Mouse (Mus musculus): ENCODE results near the gene Adgrg5.

GRCm38 (mm10) chr8:94880742-94881141, 42.8 kb upstream of the Adgrg5 start:
- no peak for TF ChIP-seq CTCF (IDR thresholded peaks at IDR 0.05; ENCODE audit: extremely low read depth, insufficient read depth, low read length)
- no peak for TF ChIP-seq POLR2A (IDR thresholded peaks at IDR 0.05; ENCODE audit: extremely low read depth, insufficient read depth, low read length)
